Mouse (Mus musculus) cerebellum, adult 2 months (tissue): ENCODE measurements around the gene Sun3.

ENCODE experiments used
- CTCF ChIP-seq: fragments of 200-500 bp; IDR thresholded peaks from 2 replicates; pipeline ENCODE4 v1.5.1; 2011; ENCODE audit warnings: low read depth, mild to moderate bottlenecking, control low read depth, low read length, moderate library complexity, borderline replicate concordance; ENCODE audit not compliant: insufficient read depth
- POLR2A ChIP-seq: fragments of 200-500 bp; IDR thresholded peaks from 2 replicates; pipeline ENCODE4 v1.6.1; 2011; ENCODE audit warnings: low read length, control low read depth, borderline replicate concordance; ENCODE audit not compliant: insufficient read depth

- TF ChIP-seq CTCF (no peak), POLR2A (no peak)
These were observed 24.0 kb downstream of the Sun3 start for GRCm38 (mm10) chr11:9024782-9025181.
